In the genomic region with DNA sequence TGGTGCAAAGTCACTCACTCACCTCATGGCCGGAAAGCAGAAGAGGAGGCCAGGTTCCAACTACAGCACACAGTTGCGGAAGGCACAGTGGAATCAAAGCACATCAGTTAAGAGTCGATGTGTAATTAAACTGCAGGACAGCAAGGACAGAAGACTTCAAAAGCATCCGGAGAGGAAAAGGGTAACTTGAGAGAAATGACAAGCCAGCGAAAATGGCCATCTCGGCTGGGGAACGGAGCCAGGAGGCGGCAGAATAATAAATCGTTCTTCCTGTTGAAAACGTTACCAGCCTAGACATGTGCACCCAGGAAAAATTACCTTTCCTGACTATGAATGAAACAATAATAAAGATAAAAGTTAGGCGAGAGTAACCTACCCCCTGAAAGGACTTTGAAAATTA, we compare ENCODE assay signal across 16 mouse cellular contexts. TPM values are rescaled to one million over a fixed set of nuclear protein-coding genes. Genes with fewer than 3 reads are reported as not detected.
DNase-seq lines count a peak whose midpoint lies in the region.
"Had no signal": no experiment of that assay in that cellular context is flagged by ENCODE, and none has a peak within 500 bp of the region (broad histone marks: within the 10 kb centered on the region; RNA-seq: fewer than 3 reads in every experiment).

No protein-coding gene starts in this region.

- peak; percentile 30 to 65 for DNase-seq in adrenal gland, adult (ENCODE audit: inconsistent age in 2 of 2, low spot score in 1 of 2)
- DNase-seq in adrenal gland, postnatal 4 days (ENCODE audit: low spot score in 2 of 2), result no peak
- DNase-seq in kidney, postnatal 14 days, result peak; percentile 18
- DNase-seq in kidney, adult 8-10 months, result no peak
- peak; percentile 29 for DNase-seq in adrenal gland, postnatal 25 days
- no peak for DNase-seq in left cerebral cortex, postnatal 10 days (ENCODE audit: extremely low spot score in 1 of 2, low spot score in 2 of 2)
- DNase-seq: cerebellum, adult 11-12 months; cerebellum, adult 8-10 months; cerebellum, postnatal 10 days; cerebellum, postnatal 36 days; embryo, embryonic 11 days; gastrocnemius, postnatal 10 days; gastrocnemius, postnatal 36 days; heart, adult 2 months; heart, postnatal 14 days; heart, postnatal 4 days had no signal

- intact Hi-C loops in left cerebral cortex, postnatal 10 days (cut with DNase I), result no loop called here

RNA-seq across cellular contexts. Expression of gene Zdhhc17, which starts 56.2 kb away (rescaled TPM):
- total RNA-seq in adrenal gland, postnatal 4 days (2021), result 10 to 100 TPM; 41.2 to 45.4 TPM
- total RNA-seq in adrenal gland, postnatal 25 days (2021), result 33.6 and 45.1 TPM in 2 replicates
- 10 to 100 TPM; 82.5 to 88.4 TPM for total RNA-seq in left cerebral cortex, postnatal 10 days (2021)

Comparison
In these comparisons a context has a peak if more than half of its experiments do, and no peak if none do; other contexts are left out.
1. DNase-seq: peak in adrenal gland, adult (2 of 2), kidney, postnatal 14 days (single experiment) and adrenal gland, postnatal 25 days (single experiment); none in adrenal gland, postnatal 4 days (0 of 2), kidney, adult 8-10 months (0 of 2) and left cerebral cortex, postnatal 10 days (0 of 2).